ENCODE assay signal across 9 mouse cellular contexts in genomic region chr4:133037798-133038197, GRCm38 (mm10). TPM values are rescaled to one million over a fixed set of nuclear protein-coding genes. Genes with fewer than 3 reads are reported as not detected.
DNase-seq lines count a peak whose midpoint lies in the region; ATAC-seq and TF ChIP-seq lines count a peak whose summit lies in the region.
"Had no signal": no experiment of that assay in that cellular context is flagged by ENCODE, and none has a peak within 500 bp of the region (broad histone marks: within the 10 kb centered on the region; RNA-seq: fewer than 3 reads in every experiment).

No protein-coding gene starts in this region.

- H3K9me3 ChIP-seq in lung, embryonic 15.5 days = no peaks in the 10 kb centered on the region
- no peaks in the 10 kb centered on the region for H3K9me3 ChIP-seq in forebrain, embryonic 15.5 days
- H3K9me3 ChIP-seq in limb, embryonic 14.5 days (ENCODE audit: control insufficient read depth, low read length) = no peaks in the 10 kb centered on the region
- no peaks in the 10 kb centered on the region for H3K9me3 ChIP-seq in stomach, embryonic 15.5 days
- H3K9me3 ChIP-seq: liver, embryonic 15.5 days had no signal

- peak overlapping the region; percentile 94 for H3K4me2 ChIP-seq in lung, embryonic 15.5 days
- peak overlapping the region; percentile 99 for H3K4me2 ChIP-seq in forebrain, embryonic 15.5 days (replicated peaks)
- peak overlapping the region; percentile 97 for H3K4me2 ChIP-seq in limb, embryonic 14.5 days (replicated peaks; ENCODE audit: low read depth, low read length, severe bottlenecking)
- peak overlapping the region; percentile 97 for H3K4me2 ChIP-seq in stomach, embryonic 15.5 days

- no peak overlapping the region for H3K27ac ChIP-seq in lung, embryonic 15.5 days
- no peak overlapping the region for H3K27ac ChIP-seq in forebrain, embryonic 15.5 days (replicated peaks)
- 0 out of 2 replicates have a peak overlapping the region, but pooled peaks have one; percentile 93 for H3K27ac ChIP-seq in limb, embryonic 14.5 days (replicated peaks; ENCODE audit: low read depth, low read length)
- no peak overlapping the region for H3K27ac ChIP-seq in stomach, embryonic 15.5 days
- no peak overlapping the region for H3K27ac ChIP-seq in thymus, adult 2 months (ENCODE audit: control insufficient read depth, insufficient read depth, low read length)
- H3K27ac ChIP-seq: liver, embryonic 15.5 days had no signal

- H3K9ac ChIP-seq in lung, embryonic 15.5 days = no peak overlapping the region
- no peak overlapping the region for H3K9ac ChIP-seq in forebrain, embryonic 15.5 days (replicated peaks)
- H3K9ac ChIP-seq in limb, embryonic 14.5 days (ENCODE audit: low read depth, low read length, severe bottlenecking) = no peak overlapping the region
- H3K9ac ChIP-seq in stomach, embryonic 15.5 days = no peak overlapping the region

- no peak for ATAC-seq in lung, embryonic 15.5 days (ENCODE audit: borderline replicate concordance, extremely low read depth, low FRiP score, low TSS enrichment)
- ATAC-seq in forebrain, embryonic 15.5 days (replicated peaks) = no peak
- no peak for ATAC-seq in limb, embryonic 14.5 days (ENCODE audit: low FRiP score, low read depth)
- ATAC-seq in stomach, embryonic 15.5 days (ENCODE audit: insufficient read depth, low FRiP score, low read depth) = no peak

- no peak for DNase-seq in lung, adult 2 months
- no peak for DNase-seq in limb, embryonic 14.5 days (ENCODE audit: low spot score)
- no peak for DNase-seq in thymus, adult 2 months
- DNase-seq in frontal cortex, postnatal 10 days (ENCODE audit: low spot score in 2 of 2) = no peak
- DNase-seq: right cerebral cortex, postnatal 25 days had no signal

- H3K36me3 ChIP-seq in lung, embryonic 15.5 days = no peaks in the 10 kb centered on the region
- H3K36me3 ChIP-seq in forebrain, embryonic 15.5 days = no peaks in the 10 kb centered on the region
- H3K36me3 ChIP-seq in limb, embryonic 14.5 days (ENCODE audit: control insufficient read depth, insufficient read depth, low read length) = peaks cover 18% of the 10 kb centered on the region; the same call in 1 of the 2 replicates
- no peaks in the 10 kb centered on the region for H3K36me3 ChIP-seq in stomach, embryonic 15.5 days
- no peaks in the 10 kb centered on the region; the same call in 1 of the 2 replicates for H3K36me3 ChIP-seq in thymus, adult 2 months (ENCODE audit: control insufficient read depth, insufficient read depth, low read length)
- H3K36me3 ChIP-seq: liver, embryonic 15.5 days had no signal

- 30% methylated on average over 6 of the region's 6 CpGs for WGBS in lung, embryonic 15.5 days
- WGBS in lung, adult 2 months = 47% methylated on average over 6 of the region's 6 CpGs
- 25% methylated on average over 6 of the region's 6 CpGs for WGBS in forebrain, embryonic 15.5 days
- WGBS in limb, embryonic 14.5 days = 24% methylated on average over 6 of the region's 6 CpGs
- 38% methylated on average over 6 of the region's 6 CpGs for WGBS in stomach, embryonic 15.5 days
- WGBS in thymus, adult 2 months = 82% methylated on average over 6 of the region's 6 CpGs

- peak overlapping the region; percentile 60 for H3K4me3 ChIP-seq in lung, embryonic 15.5 days
- H3K4me3 ChIP-seq in lung, adult 2 months (replicated peaks; ENCODE audit: extremely low read depth, low read depth, low read length) = no peak overlapping the region
- H3K4me3 ChIP-seq in forebrain, embryonic 15.5 days = peak overlapping the region; percentile 51
- H3K4me3 ChIP-seq in limb, embryonic 14.5 days (replicated peaks; ENCODE audit: low read length) = peak overlapping the region; percentile 61
- H3K4me3 ChIP-seq in stomach, embryonic 15.5 days (replicated peaks) = peak overlapping the region; percentile 61; the same call in 1 of the 2 replicates
- no peak overlapping the region for H3K4me3 ChIP-seq in thymus, adult 2 months (ENCODE audit: control insufficient read depth, insufficient read depth, low read length)

- H3K4me1 ChIP-seq in lung, embryonic 15.5 days = peaks cover 62% of the 10 kb centered on the region
- peaks cover 14% of the 10 kb centered on the region for H3K4me1 ChIP-seq in lung, adult 2 months (ENCODE audit: control insufficient read depth, insufficient read depth, low read length)
- H3K4me1 ChIP-seq in forebrain, embryonic 15.5 days = peaks cover 59% of the 10 kb centered on the region
- peaks cover 51% of the 10 kb centered on the region for H3K4me1 ChIP-seq in limb, embryonic 14.5 days (ENCODE audit: control insufficient read depth, insufficient read depth, low read length)
- peaks cover 52% of the 10 kb centered on the region for H3K4me1 ChIP-seq in stomach, embryonic 15.5 days
- H3K4me1 ChIP-seq in thymus, adult 2 months (replicated peaks; ENCODE audit: control insufficient read depth, insufficient read depth, low read length) = peaks cover 22% of the 10 kb centered on the region

- TF ChIP-seq CTCF in lung, adult 2 months (IDR thresholded peaks at IDR 0.05; ENCODE audit: insufficient read depth, low read length) = no peak
- no peak for TF ChIP-seq CTCF in thymus, adult 2 months (IDR thresholded peaks at IDR 0.05; ENCODE audit: borderline replicate concordance, control insufficient read depth, extremely low read depth, insufficient read depth, low read length, poor library complexity)

- no peak for TF ChIP-seq POLR2A in lung, adult 2 months (IDR thresholded peaks at IDR 0.05; ENCODE audit: borderline replicate concordance, extremely low read depth, low read depth, low read length)
- TF ChIP-seq POLR2A in limb, embryonic 14.5 days (IDR thresholded peaks at IDR 0.05; ENCODE audit: borderline replicate concordance, extremely low read depth, insufficient read depth, insufficient read length) = no peak
- TF ChIP-seq POLR2A in thymus, adult 2 months (IDR thresholded peaks at IDR 0.05; ENCODE audit: control insufficient read depth, extremely low read depth, insufficient read depth, low read length, poor library complexity) = no peak

- no peaks in the 10 kb centered on the region for H3K27me3 ChIP-seq in lung, embryonic 15.5 days
- 0 out of 2 replicates have a peak, but pooled peaks cover 4% of the 10 kb centered on the region for H3K27me3 ChIP-seq in forebrain, embryonic 15.5 days
- H3K27me3 ChIP-seq in limb, embryonic 14.5 days (ENCODE audit: control insufficient read depth, insufficient read depth, low read length) = no peaks in the 10 kb centered on the region
- H3K27me3 ChIP-seq in stomach, embryonic 15.5 days (replicated peaks) = no peaks in the 10 kb centered on the region
- H3K27me3 ChIP-seq in thymus, adult 2 months (ENCODE audit: control insufficient read depth, insufficient read depth, low read length) = 0 out of 2 replicates have a peak, but pooled peaks cover 4% of the 10 kb centered on the region

RNA-seq across cellular contexts. Expression of gene Ahdc1, which starts 26.7 kb away (rescaled TPM):
- 8.5 and 10.5 TPM in 2 replicates for polyA plus RNA-seq in lung, embryonic 15.5 days (2015; fragmentation: Nextera tagmentation; extraction: Ambion mirVana)
- polyA plus RNA-seq in lung, adult 2 months (2012; rRNA removed) = 25.8 and 28.7 TPM in 2 replicates
- 14.2 and 17.0 TPM in 2 replicates for polyA plus RNA-seq in forebrain, embryonic 15.5 days (2015; fragmentation: Nextera tagmentation; extraction: Ambion mirVana)
- 29.6 and 41.0 TPM in 2 replicates for polyA plus RNA-seq in limb, embryonic 14.5 days (2012; rRNA removed)
- polyA plus RNA-seq in limb, embryonic 14.5 days (2014; fragmentation: Nextera tagmentation; extraction: Ambion mirVana) = 12.9 and 15.6 TPM in 2 replicates
- 8.2 and 9.3 TPM in 2 replicates for polyA plus RNA-seq in stomach, embryonic 15.5 days (2015; fragmentation: Nextera tagmentation; extraction: Ambion mirVana)
- polyA plus RNA-seq in thymus, adult 2 months (2012; rRNA removed) = 59.8 and 78.9 TPM in 2 replicates

Comparison
In these comparisons a context has a peak if more than half of its experiments do, and no peak if none do; other contexts are left out.
1. H3K4me3 ChIP-seq: peak in lung, embryonic 15.5 days (single experiment), forebrain, embryonic 15.5 days (single experiment), limb, embryonic 14.5 days (single experiment) and stomach, embryonic 15.5 days (single experiment); none in lung, adult 2 months (single experiment) and thymus, adult 2 months (single experiment).
2. Peak in every context shown above with its lines, with median percentiles within 50 percentile points of each other: H3K4me2 ChIP-seq.